Mouse (Mus musculus): Measurements from ENCODE around the gene Krt36.

- TF ChIP-seq POLR2A (IDR thresholded peaks at IDR 0.05; ENCODE audit: insufficient read depth, low read depth, low read length), result no peak
- no peak for TF ChIP-seq CTCF (IDR thresholded peaks at IDR 0.05; ENCODE audit: insufficient read depth, low read depth, low read length)
Measured at GRCm38 (mm10) chr11:100055686-100056655, 49.5 kb downstream of the Krt36 start.

All from olfactory bulb, adult 2 months (tissue).